Mouse (Mus musculus) embryonic facial prominence, embryonic 14.5 days (tissue): ENCODE results near the gene Acta1. TPM values are rescaled to one million over a fixed set of nuclear protein-coding genes. Genes with fewer than 3 reads are reported as not detected.

ENCODE experiments used
- ATAC-seq: fragments of 200-750 bp; cut with Nextera tagmentation; 2 replicates; pipeline ENCODE4 v1.8.0; 2017; ENCODE audit warnings: low read depth, moderate number of reproducible peaks, moderate TSS enrichment
- DNase-seq: peaks from one replicate; pipeline ENCODE4 v3.0.0-alpha.2; 2015; ENCODE audit warnings: low spot score
- H3K27ac ChIP-seq: fragments of 300-500 bp; sonication (generic); replicated peaks from 2 replicates; pipeline ENCODE4 v1.5.1; 2014; ENCODE audit warnings: low read depth, mild to moderate bottlenecking, low read length, moderate library complexity
- H3K27me3 ChIP-seq: fragments of 300-500 bp; sonication (generic); replicated peaks from 2 replicates; pipeline ENCODE4 v1.6.1; 2014; ENCODE audit warnings: low read length; ENCODE audit not compliant: control insufficient read depth, insufficient read depth
- H3K36me3 ChIP-seq: fragments of 300-500 bp; sonication (generic); 2 replicates; pipeline ENCODE4 v1.6.1; 2014; ENCODE audit warnings: low read length, mixed read lengths; ENCODE audit not compliant: control insufficient read depth, insufficient read depth
- H3K4me1 ChIP-seq: fragments of 300-500 bp; sonication (generic); 2 replicates; pipeline ENCODE4 v1.6.1; 2014; ENCODE audit warnings: antibody characterized with exemption, low read length; ENCODE audit not compliant: control insufficient read depth, insufficient read depth
- H3K4me2 ChIP-seq: fragments of 300-500 bp; sonication (generic); 2 replicates; pipeline ENCODE4 v1.6.1; 2014; ENCODE audit warnings: low read depth, mild to moderate bottlenecking, low read length, moderate library complexity, mixed read lengths
- H3K4me3 ChIP-seq: fragments of 300-500 bp; sonication (generic); 2 replicates; pipeline ENCODE4 v1.5.1; 2014; ENCODE audit warnings: low read depth, mild to moderate bottlenecking, low read length
- H3K9ac ChIP-seq: fragments of 300-500 bp; sonication (generic); 2 replicates; pipeline ENCODE4 v1.6.1; 2014; ENCODE audit warnings: low read depth, mild to moderate bottlenecking, low read length, moderate library complexity, mixed read lengths
- H3K9me3 ChIP-seq: fragments of 300-500 bp; sonication (generic); 2 replicates; pipeline ENCODE4 v1.6.1; 2016; ENCODE audit warnings: low read length; ENCODE audit not compliant: control insufficient read depth
- WGBS: fragments of 180-500 bp; shearing (Covaris S2); extraction: QIAGEN DNeasy Blood & Tissue Kit; methylation state at CpG from one replicate; pipeline ENCODE4 v1.1.7; 2014; 5-methylcytosine and 5-hydroxymethylcytosine counted together
- polyA plus RNA-seq: library from polyadenylated mRNA; unstranded; fragments of >200 nt; fragmentation: Nextera tagmentation; extraction: Ambion mirVana; gene quantifications from 2 replicates; pipeline ENCODE4 v1.2.1, GENCODE M21; 2014

Acta1 gene
- polyA plus RNA-seq, 1 experiment from 2014 or later = 3,230 TPM

DNA sequence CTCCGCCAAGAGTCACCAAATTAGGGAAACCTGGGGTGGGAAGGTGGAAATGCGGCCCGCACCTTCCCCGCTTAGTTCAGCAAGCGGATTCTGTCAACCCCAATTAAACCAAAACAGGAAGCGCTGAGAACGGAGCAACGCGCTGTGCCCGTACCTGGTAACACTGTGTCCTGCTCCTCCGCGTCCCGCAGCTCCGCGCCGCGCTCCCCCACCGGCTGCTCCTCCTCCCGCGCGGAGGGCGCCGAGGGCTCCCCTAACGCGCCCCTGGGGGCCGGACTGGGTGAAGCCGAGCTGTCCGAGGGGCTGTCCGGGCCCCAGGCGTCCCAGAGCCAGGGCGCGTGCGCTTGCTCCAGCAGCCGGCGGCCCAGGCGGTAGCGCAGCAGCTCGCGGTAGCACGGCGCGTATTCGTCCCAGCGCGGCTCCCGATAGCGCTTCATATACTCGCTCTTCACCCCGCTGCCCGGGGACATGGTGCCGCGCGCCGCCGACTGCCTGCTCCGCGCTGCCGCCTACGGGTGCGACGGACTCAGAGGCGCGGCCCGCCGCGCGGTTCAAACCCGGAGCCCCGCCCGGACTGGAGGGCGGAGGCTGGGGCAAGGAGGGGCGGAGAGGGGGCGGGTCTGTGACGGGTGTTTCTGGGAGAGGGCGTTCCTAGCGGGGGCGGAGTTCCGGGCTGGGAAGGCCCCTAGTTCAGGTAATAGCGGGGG lies 35.5 kb downstream of the Acta1 start:
- H3K9me3 ChIP-seq = no peaks in the 10 kb centered on the region
- no peaks in the 10 kb centered on the region for H3K4me1 ChIP-seq
- H3K4me3 ChIP-seq = peak overlapping the region; percentile 88
- H3K36me3 ChIP-seq = no peaks in the 10 kb centered on the region
- WGBS = 0% methylated on average over 43 of the region's 79 CpGs
- peaks cover 3% of the 10 kb centered on the region; the same call in 1 of the 2 replicates for H3K27me3 ChIP-seq
- H3K27ac ChIP-seq = peak overlapping the region; percentile 28; the same call in 1 of the 2 replicates
- peak; percentile 98 for ATAC-seq
- peak overlapping the region; percentile 75 for H3K9ac ChIP-seq
- peak overlapping the region; percentile 95 for H3K4me2 ChIP-seq
- peak; percentile 96 for DNase-seq

DNA sequence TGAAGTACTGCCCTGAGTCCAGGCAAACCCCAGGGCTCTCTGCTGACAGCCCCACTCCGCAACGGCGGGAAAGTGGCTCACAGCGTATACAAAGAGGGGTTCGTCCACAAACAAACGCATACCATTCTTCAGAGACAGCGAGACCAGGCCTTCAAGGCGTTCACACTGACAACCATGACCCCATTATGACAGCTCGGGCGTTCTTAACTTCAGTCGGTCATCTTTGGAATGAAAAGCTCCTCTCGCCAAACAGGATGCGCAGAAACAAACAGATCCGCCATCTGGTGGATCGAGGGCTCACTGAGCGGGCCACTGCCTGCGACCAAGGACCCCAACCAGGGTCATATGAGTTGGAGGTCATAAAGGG lies 36.0 kb downstream of the Acta1 start:
- 2% methylated on average over 17 of the region's 17 CpGs for whole genome bisulfite sequencing
- Histone ChIP-seq H3K27ac (no peak overlapping the region), H3K9ac (peak overlapping the region; percentile 75), H3K4me1 (no peaks in the 10 kb centered on the region), H3K27me3 (peaks cover 3% of the 10 kb centered on the region; the same call in 1 of the 2 replicates), H3K9me3 (no peaks in the 10 kb centered on the region), H3K4me3 (peak overlapping the region; percentile 88), H3K4me2 (peak overlapping the region; percentile 95), H3K36me3 (no peaks in the 10 kb centered on the region)
- no peak for ATAC-seq
- no peak for DNase-seq

DNA sequence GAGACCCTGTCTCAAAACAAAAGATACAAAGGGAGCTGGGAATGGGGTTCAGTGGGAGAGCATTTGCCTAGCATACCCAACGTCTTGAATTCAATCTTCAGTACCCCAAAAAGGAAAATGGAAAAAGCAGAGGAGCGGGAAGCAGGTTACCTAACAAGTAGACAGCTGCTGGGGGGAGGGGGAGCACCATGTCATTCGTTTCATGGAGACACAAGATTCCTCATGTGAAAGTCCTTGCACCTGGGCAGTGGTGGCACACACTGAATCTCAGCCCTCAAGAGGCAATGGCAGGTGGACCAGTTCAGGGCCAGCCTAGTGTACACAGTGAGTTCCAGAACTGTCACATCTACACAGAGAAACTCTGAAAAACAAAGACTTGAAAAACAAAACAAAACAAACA lies 37.2 kb downstream of the Acta1 start:
- ATAC-seq (no peak), DNase-seq (no peak)
- Histone ChIP-seq H3K9ac (no peak overlapping the region), H3K4me2 (no peak overlapping the region), H3K36me3 (no peaks in the 10 kb centered on the region), H3K4me3 (no peak overlapping the region), H3K4me1 (no peaks in the 10 kb centered on the region), H3K9me3 (no peaks in the 10 kb centered on the region), H3K27me3 (peaks cover 3% of the 10 kb centered on the region; the same call in 1 of the 2 replicates), H3K27ac (no peak overlapping the region)
- WGBS = 58% methylated on average over 3 of the region's 3 CpGs

DNA sequence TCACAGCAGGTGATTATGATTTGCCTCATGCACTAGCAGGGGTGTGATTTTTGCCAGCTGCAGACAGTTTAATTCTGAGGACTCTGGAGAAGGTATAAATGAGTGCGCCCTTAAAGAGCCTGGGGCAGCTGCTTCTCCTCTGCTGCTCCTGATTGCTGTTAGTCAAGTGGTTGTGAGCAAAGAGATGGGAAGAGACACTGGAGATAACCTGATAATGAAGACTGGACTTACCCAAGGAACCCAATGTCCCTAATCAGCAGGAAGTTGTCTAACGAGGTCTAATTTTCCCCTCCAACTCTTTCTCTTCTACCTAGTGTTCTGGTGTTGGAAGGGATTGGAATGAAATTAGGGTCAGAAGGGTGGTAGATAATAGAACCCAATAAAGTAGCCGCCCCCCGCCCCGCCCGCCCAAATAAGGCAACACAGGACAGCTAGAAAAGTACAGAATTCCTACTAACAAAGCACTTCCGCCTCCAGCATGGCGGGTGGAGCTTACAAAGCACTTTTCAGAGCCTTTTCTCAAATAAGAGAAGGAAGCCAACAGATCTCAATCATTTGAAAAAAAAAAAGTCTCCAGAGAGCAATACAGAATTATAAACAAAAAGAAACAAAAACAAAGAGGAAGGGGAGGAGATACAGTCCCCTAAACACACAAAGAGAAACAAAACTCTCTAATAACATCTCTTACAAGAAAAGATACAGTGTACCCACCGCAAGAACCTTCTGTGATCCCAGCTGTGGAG lies 39.6 kb downstream of the Acta1 start:
- no peaks in the 10 kb centered on the region for H3K9me3 ChIP-seq
- no peak for ATAC-seq
- no peaks in the 10 kb centered on the region for H3K4me1 ChIP-seq
- no peak overlapping the region for H3K4me2 ChIP-seq
- H3K27me3 ChIP-seq = no peaks in the 10 kb centered on the region
- 89% methylated on average over 9 of the region's 9 CpGs for WGBS
- no peak overlapping the region for H3K9ac ChIP-seq
- no peak overlapping the region for H3K27ac ChIP-seq
- no peaks in the 10 kb centered on the region for H3K36me3 ChIP-seq
- no peak overlapping the region for H3K4me3 ChIP-seq
- no peak for DNase-seq

DNA sequence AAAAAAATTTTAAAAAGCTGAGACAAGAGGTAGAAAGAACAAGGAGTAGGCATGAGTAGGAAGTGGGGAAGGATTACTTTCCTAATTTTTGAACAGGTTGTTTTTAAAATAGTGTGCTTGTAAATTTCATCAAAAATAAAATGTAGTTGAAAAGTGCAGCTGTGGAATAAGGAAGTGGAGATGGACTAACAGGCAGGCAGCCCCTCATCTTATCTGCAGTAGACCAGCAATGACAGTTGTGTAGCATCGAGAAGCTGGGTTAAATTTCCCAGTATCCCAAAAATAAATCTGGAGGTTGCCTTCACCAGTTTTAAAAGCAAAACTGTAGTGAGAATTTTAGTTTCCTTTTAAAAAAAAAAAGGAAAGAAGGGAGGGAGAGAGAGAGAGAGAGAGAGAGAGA lies 40.3 kb downstream of the Acta1 start:
- Histone ChIP-seq H3K9ac (no peak overlapping the region), H3K4me2 (no peak overlapping the region), H3K36me3 (no peaks in the 10 kb centered on the region), H3K27ac (no peak overlapping the region), H3K4me1 (no peaks in the 10 kb centered on the region), H3K4me3 (no peak overlapping the region), H3K9me3 (no peaks in the 10 kb centered on the region), H3K27me3 (no peaks in the 10 kb centered on the region)
- WGBS = 97% methylated on average over 1 of the region's 1 CpGs
- DNase-seq (no peak), ATAC-seq (no peak)

DNA sequence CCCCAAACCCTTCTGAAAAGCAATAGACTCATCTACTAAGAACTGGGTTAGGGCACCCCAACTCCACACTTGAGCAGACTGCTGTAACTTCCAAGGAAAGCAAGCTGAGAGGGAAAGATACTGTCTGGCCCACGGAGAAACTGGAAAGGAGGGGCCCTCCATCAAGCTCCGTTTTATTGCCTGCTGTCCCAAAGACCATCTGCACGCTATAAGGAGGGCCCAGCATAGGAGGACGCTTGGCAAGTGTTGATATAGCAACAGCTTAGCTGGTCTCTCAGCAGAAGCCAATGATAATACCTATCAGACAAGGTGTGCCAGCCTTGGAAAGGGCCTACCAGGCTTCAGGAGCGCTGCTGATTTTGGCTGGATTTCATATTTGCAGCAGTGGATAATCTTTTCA lies 43.0 kb downstream of the Acta1 start:
- Histone ChIP-seq H3K4me1 (no peaks in the 10 kb centered on the region), H3K4me3 (no peak overlapping the region), H3K4me2 (no peak overlapping the region)

DNA sequence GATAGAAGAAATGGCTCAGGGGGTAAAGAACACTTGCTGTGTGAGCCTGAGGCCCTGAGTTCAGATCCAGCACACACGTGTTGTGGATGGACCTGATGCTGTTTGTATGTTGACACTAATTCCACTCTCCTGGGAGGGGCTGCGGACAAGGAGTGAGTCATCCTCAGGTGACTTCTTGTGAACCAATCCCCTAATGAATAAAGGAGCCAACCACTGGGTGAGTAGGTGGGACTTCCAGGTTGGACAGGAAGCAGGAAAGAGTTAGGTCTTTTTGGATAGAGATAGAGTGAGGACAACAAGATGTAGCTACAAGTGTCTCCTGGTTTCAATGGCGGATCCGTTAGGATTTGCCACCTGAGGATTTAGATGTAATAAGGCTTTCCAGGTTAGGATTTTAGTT lies 45.2 kb downstream of the Acta1 start:
- Histone ChIP-seq H3K27ac (no peak overlapping the region), H3K4me1 (no peaks in the 10 kb centered on the region), H3K36me3 (no peaks in the 10 kb centered on the region), H3K27me3 (no peaks in the 10 kb centered on the region), H3K4me2 (no peak overlapping the region), H3K9me3 (no peaks in the 10 kb centered on the region), H3K4me3 (no peak overlapping the region), H3K9ac (no peak overlapping the region)
- WGBS = 84% methylated on average over 4 of the region's 4 CpGs
- DNase-seq = no peak
- no peak for ATAC-seq

More for the DNA sequence above, 43.0 kb downstream of the Acta1 start:
- ATAC-seq (no peak), DNase-seq (no peak)
- no peaks in the 10 kb centered on the region for H3K27me3 ChIP-seq
- H3K27ac ChIP-seq = no peak overlapping the region
- H3K9me3 ChIP-seq = no peaks in the 10 kb centered on the region
- 71% methylated on average over 5 of the region's 5 CpGs for WGBS
- H3K36me3 ChIP-seq = no peaks in the 10 kb centered on the region
- no peak overlapping the region for H3K9ac ChIP-seq

DNA sequence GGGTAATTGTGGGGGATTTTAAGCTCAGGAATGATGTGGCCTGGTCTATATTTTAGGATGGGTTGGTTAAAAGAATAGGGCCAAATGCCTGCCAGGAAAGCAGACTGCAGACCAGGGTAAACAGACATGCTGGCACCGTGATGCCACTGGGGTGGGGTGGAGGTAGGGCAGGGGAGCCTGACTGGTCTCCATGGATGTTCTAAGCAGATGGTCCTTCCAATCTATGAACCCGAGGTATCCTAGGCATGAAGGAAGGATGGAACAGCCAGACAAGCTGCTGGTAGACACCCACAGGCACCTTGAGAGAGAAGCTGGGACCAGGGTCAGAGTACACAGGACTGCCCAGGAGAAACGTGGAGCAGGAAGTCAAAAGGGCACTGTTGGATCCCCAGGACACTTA lies 47.0 kb downstream of the Acta1 start:
- 64% methylated on average over 3 of the region's 3 CpGs for WGBS
- ATAC-seq = no peak

More for the DNA sequence above, 47.0 kb downstream of the Acta1 start:
- Histone ChIP-seq H3K4me2 (no peak overlapping the region), H3K9ac (no peak overlapping the region), H3K4me1 (no peaks in the 10 kb centered on the region), H3K9me3 (no peaks in the 10 kb centered on the region), H3K27ac (no peak overlapping the region), H3K36me3 (no peaks in the 10 kb centered on the region), H3K27me3 (no peaks in the 10 kb centered on the region), H3K4me3 (no peak overlapping the region)
- DNase-seq = no peak
